In genomic region chr9:30625090-30625489, GRCm38 (mm10) we compare ENCODE assay signal across 18 mouse cellular contexts.
DNase-seq lines count a peak whose midpoint lies in the region; ATAC-seq lines count a peak whose summit lies in the region.
"Had no signal": no experiment of that assay in that cellular context is flagged by ENCODE, and none has a peak within 500 bp of the region (broad histone marks: within the 10 kb centered on the region; RNA-seq: fewer than 3 reads in every experiment).

No protein-coding gene starts in this region.

- no peak for ATAC-seq in limb, embryonic 12.5 days (ENCODE audit: insufficient number of reproducible peaks, insufficient read depth, low FRiP score, low TSS enrichment, low read depth)
- ATAC-seq: forebrain, embryonic 15.5 days; inflammation-experienced regulatory T-cells, adult 6 months had no signal

- H3K36me3 ChIP-seq in limb, embryonic 12.5 days, result no peaks in the 10 kb centered on the region
- H3K36me3 ChIP-seq: embryonic facial prominence, embryonic 15.5 days; forebrain, embryonic 15.5 days; heart, embryonic 12.5 days had no signal

- H3K27ac ChIP-seq in limb, embryonic 12.5 days, result peak overlapping the region; percentile 62
- H3K27ac ChIP-seq: embryonic facial prominence, embryonic 15.5 days; forebrain, embryonic 15.5 days had no signal

- H3K4me2 ChIP-seq in limb, embryonic 12.5 days, result no peak overlapping the region
- H3K4me2 ChIP-seq: embryonic facial prominence, embryonic 15.5 days; forebrain, embryonic 15.5 days; heart, embryonic 12.5 days had no signal

- no peak overlapping the region for H3K4me3 ChIP-seq in limb, embryonic 12.5 days (replicated peaks)
- H3K4me3 ChIP-seq: embryonic facial prominence, embryonic 15.5 days; erythroblast, embryonic 14.5 days; forebrain, embryonic 15.5 days; heart, embryonic 12.5 days had no signal

- peaks cover 18% of the 10 kb centered on the region for H3K4me1 ChIP-seq in limb, embryonic 12.5 days (replicated peaks)
- H3K4me1 ChIP-seq: embryonic facial prominence, embryonic 15.5 days; forebrain, embryonic 15.5 days; heart, embryonic 12.5 days had no signal

- no peaks in the 10 kb centered on the region for H3K27me3 ChIP-seq in limb, embryonic 12.5 days
- H3K27me3 ChIP-seq: CH12.LX; embryonic facial prominence, embryonic 15.5 days; forebrain, embryonic 15.5 days; heart, embryonic 12.5 days had no signal

- no peaks in the 10 kb centered on the region for H3K9me3 ChIP-seq in limb, embryonic 12.5 days
- H3K9me3 ChIP-seq: embryonic facial prominence, embryonic 15.5 days; forebrain, embryonic 15.5 days; heart, embryonic 12.5 days had no signal

- DNase-seq in heart, adult 11 months, result peak; percentile 73
- no peak for DNase-seq in heart, postnatal 14 days
- peak; percentile 66 for DNase-seq in fat pad, adult 2 months (ENCODE audit: extremely low read depth, low read depth, low spot score)
- no peak for DNase-seq in T-cell, adult 2 months (ENCODE audit: low spot score)
- DNase-seq in adrenal gland, adult 8-10 months, result no peak
- DNase-seq: adrenal gland, postnatal 10 days; cerebellum, adult 11 months; cerebellum, adult 9-10 months; embryo, embryonic 11 days; gastrocnemius, postnatal 10 days; heart, postnatal 36 days had no signal

- intact Hi-C loops in heart, postnatal 14 days (cut with DNase I), result no loop called here

- 82% methylated on average over 3 of the region's 3 CpGs for WGBS in limb, embryonic 12.5 days

- H3K9ac ChIP-seq in limb, embryonic 12.5 days (replicated peaks), result no peak overlapping the region
- H3K9ac ChIP-seq: embryonic facial prominence, embryonic 15.5 days; forebrain, embryonic 15.5 days; heart, embryonic 12.5 days had no signal

Comparison
In these comparisons a context has a peak if more than half of its experiments do, and no peak if none do; other contexts are left out.
1. DNase-seq: peak in heart, adult 11 months (single experiment) and fat pad, adult 2 months (single experiment); none in heart, postnatal 14 days (0 of 2), T-cell, adult 2 months (single experiment) and adrenal gland, adult 8-10 months (single experiment).